Mouse (Mus musculus) brain, adult 10 weeks (tissue): ENCODE data around the gene Peli2. TPM values are rescaled to one million over a fixed set of nuclear protein-coding genes. Genes with fewer than 3 reads are reported as not detected.

Experiments
- polyA plus RNA-seq: library from polyadenylated mRNA; stranded (reverse); fragments of 350-450 nt; fragmentation: Illumina TruSeq; extraction: RNeasy Lipid Tissue Mini Kit (QIAGEN cat#74804); gene quantifications from one replicate; pipeline ENCODE4 v1.2.3, GENCODE M21; 2015; ENCODE audit warnings: low read depth, low replicate concordance

Gene Peli2
- polyA plus RNA-seq, result 10.3 TPM

DNA sequence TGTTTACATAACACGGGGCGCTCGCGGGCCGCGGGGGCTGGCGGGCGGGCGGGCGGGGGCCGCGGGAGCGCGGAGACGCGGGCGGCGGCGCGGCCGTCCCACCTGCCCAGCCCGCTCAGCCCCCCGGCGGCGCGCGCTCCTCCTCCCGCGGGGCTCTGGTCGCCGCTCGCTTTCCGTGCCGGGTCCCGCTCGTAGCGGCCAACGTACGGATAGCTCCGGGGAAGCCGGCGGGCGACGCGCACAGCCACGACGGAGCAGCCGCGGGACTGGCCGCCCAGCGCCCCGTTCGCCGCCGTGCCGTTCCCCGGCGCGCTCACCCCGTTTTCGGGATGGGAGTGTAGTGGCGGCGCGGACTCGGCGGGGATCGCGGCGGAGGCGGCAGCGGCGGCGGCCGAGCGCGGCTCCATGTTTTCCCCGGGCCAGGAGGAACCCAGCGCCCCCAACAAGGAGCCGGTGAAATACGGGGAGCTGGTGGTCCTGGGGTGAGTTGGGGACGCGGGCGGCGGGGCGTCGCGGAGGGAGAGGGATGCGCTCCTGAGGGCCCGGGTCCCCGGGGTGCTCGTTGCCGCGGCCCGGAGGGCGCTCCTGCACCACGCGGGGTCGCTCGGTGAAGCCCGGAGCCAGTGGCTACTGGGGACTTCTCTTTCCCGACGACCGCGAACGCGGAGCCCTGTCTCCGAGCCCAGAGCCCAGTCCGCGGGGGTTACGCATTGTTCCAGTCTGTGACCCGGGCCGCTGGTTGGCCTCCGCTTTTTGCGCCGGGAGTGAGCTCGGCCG, at the start of gene Peli2:
Peli2 (plus strand) TSS at position 72 of the 777 bp plus-strand sequence.

